Mouse (Mus musculus): Measurements from ENCODE around the gene Ice2.
A peak's percentile ranks its signal among the peaks of the same experiment; 100 is the strongest.

The Ice2 gene

GRCm38 (mm10) chr9:69463046-69463445, 65.3 kb downstream of the Ice2 start:
- no peak for DNase-seq

GRCm38 (mm10) chr9:69464109-69464756, 66.5 kb downstream of the Ice2 start:
- DNase-seq: no peak

GRCm38 (mm10) chr9:69466098-69466497, 68.4 kb downstream of the Ice2 start:
- DNase-seq: no peak

GRCm38 (mm10) chr9:69467310-69467939, 69.7 kb downstream of the Ice2 start:
- DNase-seq: no peak

- no peak for DNase-seq
Observed at GRCm38 (mm10) chr9:69468991-69469390, 71.3 kb downstream of the Ice2 start.

- DNase-seq: no peak
Observed at GRCm38 (mm10) chr9:69470362-69470761, 72.7 kb downstream of the Ice2 start.

- no peak for DNase-seq
Observed at GRCm38 (mm10) chr9:69470921-69471320, 73.2 kb downstream of the Ice2 start.

GRCm38 (mm10) chr9:69472724-69473123, 75.0 kb downstream of the Ice2 start:
- no peak for DNase-seq

GRCm38 (mm10) chr9:69475873-69476272, 78.2 kb downstream of the Ice2 start:
- no peak for DNase-seq

GRCm38 (mm10) chr9:69477195-69477823, 79.6 kb downstream of the Ice2 start:
- no peak for DNase-seq

GRCm38 (mm10) chr9:69477824-69478222, 80.1 kb downstream of the Ice2 start:
- DNase-seq: no peak

- DNase-seq: peak; percentile 76 to 87
Observed at GRCm38 (mm10) chr9:69480344-69480743, 82.6 kb downstream of the Ice2 start.
